Mouse (Mus musculus): Measurements from ENCODE around the gene Clic6. TPM values are rescaled to one million over a fixed set of nuclear protein-coding genes. Genes with fewer than 3 reads are reported as not detected.
A peak's percentile ranks its signal among the peaks of the same experiment; 100 is the strongest.

Clic6 gene
- polyA plus RNA-seq, 1 experiment from 2014 or later = 7.1 TPM

DNA sequence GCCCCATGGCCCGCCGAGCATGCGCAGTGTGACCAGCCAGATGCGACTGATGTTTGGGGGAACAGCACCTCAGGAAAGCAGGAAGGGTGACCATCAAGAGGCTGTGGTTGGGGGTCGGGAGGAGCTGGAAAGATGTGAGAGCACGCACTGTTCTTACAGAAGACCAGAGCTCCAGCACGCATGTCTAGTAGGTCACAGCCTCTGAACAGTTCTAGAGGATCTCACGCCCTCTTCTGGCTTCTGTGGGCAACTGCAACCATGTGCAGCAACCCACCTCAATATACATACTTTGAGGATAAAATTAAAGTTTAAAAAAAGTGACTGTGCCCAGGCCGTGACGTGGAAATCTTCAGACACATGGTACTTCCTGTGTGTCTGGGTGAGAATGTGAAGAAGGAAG is 40.2 kb upstream of the Clic6 start:
- WGBS = 67% methylated on average over 10 of the region's 10 CpGs
- Histone ChIP-seq H3K9ac (ENCODE audit: low read depth, low read length) (no peak overlapping the region), H3K4me3 (replicated peaks; ENCODE audit: low read depth, low read length) (no peak overlapping the region), H3K4me1 (replicated peaks; ENCODE audit: insufficient read depth, low read length) (peaks cover 15% of the 10 kb centered on the region; the same call in 1 of the 2 replicates), H3K36me3 (ENCODE audit: insufficient read depth, low read length) (no peaks in the 10 kb centered on the region), H3K27me3 (ENCODE audit: insufficient read depth, low read length) (no peaks in the 10 kb centered on the region), H3K9me3 (replicated peaks; ENCODE audit: low read length) (no peaks in the 10 kb centered on the region), H3K4me2 (ENCODE audit: low read length) (no peak overlapping the region), H3K27ac (no peak overlapping the region)
- no peak for ATAC-seq (replicated peaks; ENCODE audit: low FRiP score, low read depth)
- peak; percentile 67 for DNase-seq (ENCODE audit: low spot score)
- peak; percentile 76 for TF ChIP-seq CTCF (IDR thresholded peaks at IDR 0.05; ENCODE audit: low read depth)

- WGBS = 91% methylated on average over 14 of the region's 14 CpGs
- Histone ChIP-seq H3K4me2 (ENCODE audit: low read length) (no peak overlapping the region), H3K9me3 (replicated peaks; ENCODE audit: low read length) (no peaks in the 10 kb centered on the region), H3K27me3 (ENCODE audit: insufficient read depth, low read length) (no peaks in the 10 kb centered on the region), H3K4me3 (replicated peaks; ENCODE audit: low read depth, low read length) (no peak overlapping the region), H3K9ac (ENCODE audit: low read depth, low read length) (no peak overlapping the region), H3K27ac (no peak overlapping the region), H3K4me1 (replicated peaks; ENCODE audit: insufficient read depth, low read length) (peaks cover 9% of the 10 kb centered on the region; the same call in 1 of the 2 replicates), H3K36me3 (ENCODE audit: insufficient read depth, low read length) (0 out of 2 replicates have a peak, but pooled peaks cover 4% of the 10 kb centered on the region)
- no peak for DNase-seq (ENCODE audit: low spot score)
- ATAC-seq (replicated peaks; ENCODE audit: low FRiP score, low read depth) = no peak
- no peak for TF ChIP-seq CTCF (IDR thresholded peaks at IDR 0.05; ENCODE audit: low read depth)
These were observed 36.5 kb upstream of the Clic6 start for GRCm38 (mm10) chr16:92449080-92449479.

DNA sequence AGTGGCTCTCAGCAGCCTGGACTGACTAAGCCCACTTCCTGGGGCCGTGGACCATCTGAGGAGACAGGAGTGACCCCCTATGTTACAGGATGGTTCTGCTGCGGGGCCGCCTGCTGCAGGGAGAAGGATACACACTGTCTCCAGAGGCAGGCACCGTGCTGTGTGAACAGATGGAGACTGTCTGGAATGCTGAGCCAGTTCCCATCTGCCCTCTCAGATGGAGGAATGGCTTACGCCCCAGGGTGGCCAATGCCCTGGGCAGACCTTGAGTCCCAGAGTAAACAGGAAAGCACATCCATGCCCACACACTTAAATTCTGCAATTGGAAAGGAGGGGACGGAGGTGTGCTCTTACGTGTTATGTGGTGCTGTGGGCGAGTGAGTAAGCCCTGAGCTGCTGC is 35.2 kb upstream of the Clic6 start:
- no peak for ATAC-seq (replicated peaks; ENCODE audit: low FRiP score, low read depth)
- TF ChIP-seq CTCF (IDR thresholded peaks at IDR 0.05; ENCODE audit: low read depth) = no peak
- WGBS = 93% methylated on average over 8 of the region's 8 CpGs

GRCm38 (mm10) chr16:92451516-92452072 is 33.9 kb upstream of the Clic6 start:
- Histone ChIP-seq H3K36me3 (ENCODE audit: insufficient read depth, low read length) (0 out of 2 replicates have a peak, but pooled peaks cover 4% of the 10 kb centered on the region), H3K4me2 (ENCODE audit: low read length) (no peak overlapping the region), H3K4me3 (replicated peaks; ENCODE audit: low read depth, low read length) (no peak overlapping the region), H3K27me3 (ENCODE audit: insufficient read depth, low read length) (no peaks in the 10 kb centered on the region), H3K9ac (ENCODE audit: low read depth, low read length) (no peak overlapping the region), H3K27ac (no peak overlapping the region), H3K4me1 (replicated peaks; ENCODE audit: insufficient read depth, low read length) (no peaks in the 10 kb centered on the region), H3K9me3 (replicated peaks; ENCODE audit: low read length) (no peaks in the 10 kb centered on the region)
- DNase-seq (ENCODE audit: low spot score) (no peak), ATAC-seq (replicated peaks; ENCODE audit: low FRiP score, low read depth) (no peak)
- 94% methylated on average over 17 of the region's 17 CpGs for WGBS
- TF ChIP-seq CTCF (IDR thresholded peaks at IDR 0.05; ENCODE audit: low read depth) = no peak

More for the DNA sequence above, 35.2 kb upstream of the Clic6 start:
- H3K36me3 ChIP-seq (ENCODE audit: insufficient read depth, low read length) = 0 out of 2 replicates have a peak, but pooled peaks cover 4% of the 10 kb centered on the region
- H3K9ac ChIP-seq (ENCODE audit: low read depth, low read length) = no peak overlapping the region
- H3K27ac ChIP-seq = no peak overlapping the region
- DNase-seq (ENCODE audit: low spot score) = no peak
- H3K27me3 ChIP-seq (ENCODE audit: insufficient read depth, low read length) = no peaks in the 10 kb centered on the region
- no peak overlapping the region for H3K4me3 ChIP-seq (replicated peaks; ENCODE audit: low read depth, low read length)
- no peaks in the 10 kb centered on the region for H3K9me3 ChIP-seq (replicated peaks; ENCODE audit: low read length)
- H3K4me1 ChIP-seq (replicated peaks; ENCODE audit: insufficient read depth, low read length) = no peaks in the 10 kb centered on the region
- no peak overlapping the region for H3K4me2 ChIP-seq (ENCODE audit: low read length)

GRCm38 (mm10) chr16:92452609-92453008 is 32.9 kb upstream of the Clic6 start:
- Histone ChIP-seq H3K4me2 (ENCODE audit: low read length) (no peak overlapping the region), H3K9ac (ENCODE audit: low read depth, low read length) (no peak overlapping the region), H3K36me3 (ENCODE audit: insufficient read depth, low read length) (0 out of 2 replicates have a peak, but pooled peaks cover 4% of the 10 kb centered on the region), H3K9me3 (replicated peaks; ENCODE audit: low read length) (no peaks in the 10 kb centered on the region), H3K27ac (no peak overlapping the region), H3K4me3 (replicated peaks; ENCODE audit: low read depth, low read length) (no peak overlapping the region), H3K4me1 (replicated peaks; ENCODE audit: insufficient read depth, low read length) (no peaks in the 10 kb centered on the region), H3K27me3 (ENCODE audit: insufficient read depth, low read length) (no peaks in the 10 kb centered on the region)
- DNase-seq (ENCODE audit: low spot score) (peak; percentile 32), ATAC-seq (replicated peaks; ENCODE audit: low FRiP score, low read depth) (no peak)
- peak; percentile 52; the same call in 1 of the 2 replicates for TF ChIP-seq CTCF (IDR thresholded peaks at IDR 0.05; ENCODE audit: low read depth)
- 74% methylated on average over 8 of the region's 8 CpGs for WGBS

GRCm38 (mm10) chr16:92454002-92454401 is 31.5 kb upstream of the Clic6 start:
- H3K36me3 ChIP-seq (ENCODE audit: insufficient read depth, low read length) = 0 out of 2 replicates have a peak, but pooled peaks cover 4% of the 10 kb centered on the region
- no peak overlapping the region for H3K4me2 ChIP-seq (ENCODE audit: low read length)
- H3K27me3 ChIP-seq (ENCODE audit: insufficient read depth, low read length) = no peaks in the 10 kb centered on the region
- no peak for ATAC-seq (replicated peaks; ENCODE audit: low FRiP score, low read depth)
- 94% methylated on average over 7 of the region's 7 CpGs for WGBS
- H3K9ac ChIP-seq (ENCODE audit: low read depth, low read length) = no peak overlapping the region
- TF ChIP-seq CTCF (IDR thresholded peaks at IDR 0.05; ENCODE audit: low read depth) = no peak
- no peak for DNase-seq (ENCODE audit: low spot score)
- H3K4me3 ChIP-seq (replicated peaks; ENCODE audit: low read depth, low read length) = no peak overlapping the region
- no peak overlapping the region for H3K27ac ChIP-seq
- H3K4me1 ChIP-seq (replicated peaks; ENCODE audit: insufficient read depth, low read length) = no peaks in the 10 kb centered on the region
- no peaks in the 10 kb centered on the region for H3K9me3 ChIP-seq (replicated peaks; ENCODE audit: low read length)
